Mouse (Mus musculus) spleen, adult 2 months (tissue): ENCODE measurements at regions not wholly inside any gene's neighbourhood (a gene's known extent, or its start where the extent isn't known, plus 50 kb on each side); places are given as distances from the start of the nearest gene placed in this dataset.

Experiments
- CTCF ChIP-seq: fragments of 200-500 bp; IDR thresholded peaks from 2 replicates; pipeline ENCODE4 v1.5.1; 2011; ENCODE audit warnings: mild to moderate bottlenecking, inconsistent platforms; ENCODE audit not compliant: insufficient read depth, insufficient read length, insufficient replicate concordance; ENCODE audit errors: extremely low read depth
- POLR2A ChIP-seq: fragments of 200-500 bp; IDR thresholded peaks from 2 replicates; pipeline ENCODE4 v1.6.1; 2011; ENCODE audit warnings: low read depth, low read length, inconsistent platforms

DNA sequence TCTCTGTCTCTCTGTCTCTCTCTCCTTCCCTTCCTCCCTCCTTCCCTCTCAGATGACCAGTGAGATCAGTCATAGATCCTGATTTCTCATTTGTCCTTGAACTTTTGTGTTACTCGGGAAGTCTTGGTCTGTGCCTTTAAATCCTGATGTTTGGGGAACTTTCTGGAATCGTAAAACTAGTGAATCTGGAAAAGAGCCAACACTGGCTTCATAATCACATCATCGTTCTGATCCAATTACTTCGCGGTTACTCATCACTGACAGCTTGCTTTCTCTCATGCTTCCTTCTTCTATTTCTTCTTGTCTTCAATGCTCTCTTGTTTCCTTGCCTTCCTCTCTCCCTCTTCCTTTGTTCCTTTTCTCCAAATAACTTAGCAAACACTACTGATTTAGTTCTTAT lies 243.7 kb upstream of the Trib2 start:
- TF ChIP-seq CTCF (no peak), POLR2A (no peak)
